Mouse (Mus musculus): ENCODE data around the gene Hes2. TPM values are rescaled to one million over a fixed set of nuclear protein-coding genes. Genes with fewer than 3 reads are reported as not detected.
A peak's percentile ranks its signal among the peaks of the same experiment; 100 is the strongest.

Gene Hes2
- total RNA-seq, 2 experiments from 2014 or later: not detected

- no peak for DNase-seq (ENCODE audit: low spot score in 2 of 2)
Observed at GRCm38 (mm10) chr4:152159285-152159678, 615 bp downstream of the Hes2 start.

GRCm38 (mm10) chr4:152160748-152161147 lies 2.1 kb downstream of the Hes2 start:
- DNase-seq (ENCODE audit: low spot score in 2 of 2): no peak

GRCm38 (mm10) chr4:152161601-152162000 lies 2.9 kb downstream of the Hes2 start:
- DNase-seq (ENCODE audit: low spot score in 2 of 2): no peak

GRCm38 (mm10) chr4:152162748-152163147 lies 4.1 kb downstream of the Hes2 start:
- DNase-seq (ENCODE audit: low spot score in 2 of 2): no peak

- peak; percentile 69 to 77 for DNase-seq (ENCODE audit: low spot score in 2 of 2)
Observed at GRCm38 (mm10) chr4:152165036-152165931, 6.6 kb downstream of the Hes2 start.

GRCm38 (mm10) chr4:152168052-152168451 lies 9.4 kb downstream of the Hes2 start:
- DNase-seq (ENCODE audit: low spot score in 2 of 2): no peak

GRCm38 (mm10) chr4:152169103-152169502 lies 10.4 kb downstream of the Hes2 start:
- no peak for DNase-seq (ENCODE audit: low spot score in 2 of 2)

- DNase-seq (ENCODE audit: low spot score in 2 of 2): no peak
Observed at GRCm38 (mm10) chr4:152170286-152170685, 11.6 kb downstream of the Hes2 start.

GRCm38 (mm10) chr4:152171543-152171942 lies 12.9 kb downstream of the Hes2 start:
- DNase-seq (ENCODE audit: low spot score in 2 of 2): no peak

- DNase-seq (ENCODE audit: low spot score in 2 of 2): peak; percentile 65 to 66
Observed at GRCm38 (mm10) chr4:152173041-152173440, 14.4 kb downstream of the Hes2 start.

GRCm38 (mm10) chr4:152173956-152174355 lies 15.3 kb downstream of the Hes2 start:
- no peak for DNase-seq (ENCODE audit: low spot score in 2 of 2)

GRCm38 (mm10) chr4:152176638-152177037 lies 18.0 kb downstream of the Hes2 start:
- no peak for DNase-seq (ENCODE audit: low spot score in 2 of 2)

- no peak for DNase-seq (ENCODE audit: low spot score in 2 of 2)
Observed at GRCm38 (mm10) chr4:152177174-152177536, 18.5 kb downstream of the Hes2 start.

- peak; percentile 89 to 93 for DNase-seq (ENCODE audit: low spot score in 2 of 2)
Observed at GRCm38 (mm10) chr4:152177537-152178343, 19.1 kb downstream of the Hes2 start, which contains the start of gene Acot7. Acot7 (plus strand) TSS chr4:152178134.

- DNase-seq (ENCODE audit: low spot score in 2 of 2): peak; percentile 40 to 61
Observed at GRCm38 (mm10) chr4:152178344-152178864, 19.7 kb downstream of the Hes2 start.

GRCm38 (mm10) chr4:152178916-152179705 lies 20.4 kb downstream of the Hes2 start:
- DNase-seq (ENCODE audit: low spot score in 2 of 2): no peak

- DNase-seq (ENCODE audit: low spot score in 2 of 2): no peak
Observed at GRCm38 (mm10) chr4:152179946-152180660, 21.4 kb downstream of the Hes2 start.

- DNase-seq (ENCODE audit: low spot score in 2 of 2): no peak
Observed at GRCm38 (mm10) chr4:152182205-152182604, 23.5 kb downstream of the Hes2 start.

- DNase-seq (ENCODE audit: low spot score in 2 of 2): no peak
Observed at GRCm38 (mm10) chr4:152184353-152185035, 25.8 kb downstream of the Hes2 start.

- no peak for DNase-seq (ENCODE audit: low spot score in 2 of 2)
Observed at GRCm38 (mm10) chr4:152185137-152185509, 26.5 kb downstream of the Hes2 start.

All from gastrocnemius, postnatal 4 days (tissue).